Mouse (Mus musculus) heart, embryonic 12.5 days (tissue): ENCODE data around the gene Tomm34. TPM values are rescaled to one million over a fixed set of nuclear protein-coding genes. Genes with fewer than 3 reads are reported as not detected.

Experiments
- ATAC-seq: fragments of 200-750 bp; cut with Nextera tagmentation; 2 replicates; pipeline ENCODE4 v1.8.0; 2017; ENCODE audit warnings: moderate TSS enrichment, moderate library complexity; ENCODE audit not compliant: insufficient number of reproducible peaks, low FRiP score
- H3K27ac ChIP-seq: fragments of 300-500 bp; sonication (generic); 2 replicates; pipeline ENCODE4 v1.5.1; 2016; ENCODE audit warnings: mild to moderate bottlenecking, moderate library complexity; ENCODE audit not compliant: poor library complexity, severe bottlenecking
- H3K27me3 ChIP-seq: fragments of 300-500 bp; sonication (generic); replicated peaks from 2 replicates; pipeline ENCODE4 v1.6.1; 2016; ENCODE audit warnings: mild to moderate bottlenecking, moderate library complexity
- H3K36me3 ChIP-seq: fragments of 300-500 bp; sonication (generic); 2 replicates; pipeline ENCODE4 v1.6.1; 2016; ENCODE audit warnings: mild to moderate bottlenecking, moderate library complexity
- H3K4me1 ChIP-seq: fragments of 300-500 bp; sonication (generic); replicated peaks from 2 replicates; pipeline ENCODE4 v1.6.1; 2016; ENCODE audit warnings: mild to moderate bottlenecking
- H3K4me2 ChIP-seq: fragments of 300-500 bp; sonication (generic); 2 replicates; pipeline ENCODE4 v1.6.1; 2016; ENCODE audit warnings: mild to moderate bottlenecking, moderate library complexity
- H3K4me3 ChIP-seq: fragments of 300-500 bp; sonication (generic); 2 replicates; pipeline ENCODE4 v1.5.1; 2016; ENCODE audit warnings: mild to moderate bottlenecking
- H3K9ac ChIP-seq: fragments of 300-500 bp; sonication (generic); 2 replicates; pipeline ENCODE4 v1.6.1; 2016; ENCODE audit warnings: mild to moderate bottlenecking, moderate library complexity
- H3K9me3 ChIP-seq: fragments of 300-500 bp; sonication (generic); replicated peaks from 2 replicates; pipeline ENCODE4 v1.6.1; 2016; ENCODE audit warnings: mild to moderate bottlenecking, moderate library complexity
- WGBS: fragments of 180-500 bp; shearing (Covaris S2); methylation state at CpG from one replicate; pipeline ENCODE4 v1.1.7; 2016; 5-methylcytosine and 5-hydroxymethylcytosine counted together
- polyA plus RNA-seq: library from polyadenylated mRNA; unstranded; fragments of >200 nt; fragmentation: Nextera tagmentation; extraction: Ambion mirVana; gene quantifications from 2 replicates; pipeline ENCODE4 v1.2.1, GENCODE M21; 2016

Gene Tomm34
- polyA plus RNA-seq, 1 experiment from 2014 or later, result 56.6 TPM

DNA sequence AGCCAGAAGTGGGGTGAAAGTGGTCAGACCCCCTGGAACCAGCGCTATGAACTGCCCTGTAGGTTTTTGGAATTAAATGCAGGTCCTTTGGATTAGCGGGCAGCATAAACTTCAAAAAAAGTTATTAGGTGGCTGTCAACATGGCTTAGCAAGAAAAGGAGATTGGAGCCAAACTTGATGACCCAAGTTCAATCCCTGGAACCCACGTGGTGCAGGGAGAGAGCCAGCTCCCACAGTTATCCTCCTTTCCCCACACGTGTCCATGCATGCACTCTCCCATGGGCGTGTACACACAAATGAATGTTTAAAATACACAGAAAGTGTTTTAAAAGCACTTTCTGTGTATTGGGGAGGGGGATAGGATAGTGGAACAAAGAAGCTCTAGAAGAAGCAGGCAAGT is 60.5 kb downstream of the Tomm34 start:
- H3K36me3 ChIP-seq, result peaks cover 38% of the 10 kb centered on the region
- H3K4me2 ChIP-seq, result no peak overlapping the region
- 85% methylated on average over 5 of the region's 5 CpGs for WGBS
- no peak overlapping the region for H3K27ac ChIP-seq
- H3K9me3 ChIP-seq, result no peaks in the 10 kb centered on the region
- no peaks in the 10 kb centered on the region for H3K27me3 ChIP-seq
- peaks cover 33% of the 10 kb centered on the region for H3K4me1 ChIP-seq
- H3K4me3 ChIP-seq, result no peak overlapping the region
- no peak overlapping the region for H3K9ac ChIP-seq
- no peak for ATAC-seq

DNA sequence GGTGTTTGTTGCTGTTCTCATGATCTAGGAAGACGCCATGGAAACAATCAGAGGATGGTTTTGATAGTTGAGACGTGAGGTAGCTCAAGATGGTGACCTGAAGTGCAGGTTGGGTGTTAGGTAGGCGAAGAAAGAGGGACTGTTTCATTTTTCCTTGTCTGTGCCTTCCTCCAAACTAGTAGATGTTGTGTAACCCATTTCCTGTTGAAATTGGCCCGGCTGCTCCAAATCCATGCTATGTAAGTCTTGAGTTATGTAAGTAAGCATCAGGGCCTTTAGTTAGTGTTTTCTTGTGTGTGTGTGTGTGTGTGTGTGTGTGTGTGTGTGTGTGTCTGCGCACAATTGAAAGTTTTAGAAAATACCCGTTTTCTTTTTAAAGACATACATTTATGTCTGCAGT is 61.7 kb downstream of the Tomm34 start:
- WGBS, result 87% methylated on average over 6 of the region's 6 CpGs
- Histone ChIP-seq H3K27ac (no peak overlapping the region), H3K4me2 (no peak overlapping the region), H3K9ac (no peak overlapping the region), H3K4me1 (peaks cover 45% of the 10 kb centered on the region), H3K36me3 (peaks cover 26% of the 10 kb centered on the region), H3K27me3 (no peaks in the 10 kb centered on the region), H3K4me3 (no peak overlapping the region), H3K9me3 (no peaks in the 10 kb centered on the region)
- no peak for ATAC-seq

DNA sequence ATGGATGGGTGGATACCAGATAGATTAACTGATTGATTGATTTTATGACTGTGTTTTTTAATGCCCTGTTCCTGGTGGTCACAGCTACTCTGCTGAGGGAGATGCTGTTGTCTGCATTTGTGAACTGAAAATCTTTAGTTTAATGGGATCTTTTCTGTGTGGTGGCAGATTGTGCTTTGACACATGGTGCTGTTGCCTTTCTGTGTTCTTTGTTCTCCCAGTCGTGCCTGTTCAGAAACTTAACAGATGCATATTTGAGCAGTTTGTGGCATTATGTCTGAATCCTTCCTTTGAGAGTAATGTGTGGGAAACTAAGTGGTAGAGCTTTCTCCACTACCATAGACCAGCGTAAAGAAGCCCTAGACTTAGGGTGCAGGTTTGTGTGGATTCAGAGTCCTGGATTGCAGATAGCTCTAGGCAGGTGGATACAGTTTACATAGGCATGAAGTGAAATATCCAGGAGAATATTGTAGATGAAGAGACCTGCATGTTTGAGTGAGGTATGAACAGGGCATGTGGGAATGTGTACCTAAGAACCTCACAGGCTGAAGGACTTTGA is 62.9 kb downstream of the Tomm34 start:
- H3K9me3 ChIP-seq, result no peaks in the 10 kb centered on the region

DNA sequence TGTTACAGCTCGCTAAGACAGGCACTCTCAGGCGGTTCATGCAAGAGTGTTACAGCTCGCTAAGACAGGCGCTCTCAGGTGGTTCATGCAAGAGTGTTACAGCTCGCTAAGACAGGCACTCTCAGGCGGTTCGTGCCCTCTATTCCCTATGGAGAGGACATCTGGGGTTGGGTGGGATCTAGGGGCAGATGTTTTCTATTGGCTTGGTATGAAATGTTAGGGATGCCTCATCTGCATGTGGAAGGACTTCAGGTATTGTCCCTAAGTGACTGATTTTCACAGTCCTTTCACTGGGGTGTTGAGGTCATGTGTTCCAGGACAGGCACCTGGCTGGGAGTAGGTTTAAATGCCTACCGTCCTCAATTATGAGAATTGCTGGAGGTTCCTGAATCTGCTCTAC is 63.4 kb downstream of the Tomm34 start:
- peaks cover 57% of the 10 kb centered on the region for H3K4me1 ChIP-seq
- H3K9ac ChIP-seq, result no peak overlapping the region
- no peak overlapping the region for H3K4me3 ChIP-seq
- no peak for ATAC-seq
- no peaks in the 10 kb centered on the region for H3K27me3 ChIP-seq
- WGBS, result 77% methylated on average over 8 of the region's 8 CpGs
- no peak overlapping the region for H3K4me2 ChIP-seq
- H3K27ac ChIP-seq, result no peak overlapping the region
- H3K36me3 ChIP-seq, result peaks cover 12% of the 10 kb centered on the region
- H3K9me3 ChIP-seq, result no peaks in the 10 kb centered on the region

More for the DNA sequence above, 62.9 kb downstream of the Tomm34 start:
- 84% methylated on average over 2 of the region's 2 CpGs for WGBS
- Histone ChIP-seq H3K4me2 (no peak overlapping the region), H3K36me3 (peaks cover 17% of the 10 kb centered on the region), H3K4me1 (peaks cover 52% of the 10 kb centered on the region), H3K4me3 (no peak overlapping the region), H3K27me3 (no peaks in the 10 kb centered on the region), H3K27ac (no peak overlapping the region), H3K9ac (no peak overlapping the region)
- ATAC-seq, result no peak

DNA sequence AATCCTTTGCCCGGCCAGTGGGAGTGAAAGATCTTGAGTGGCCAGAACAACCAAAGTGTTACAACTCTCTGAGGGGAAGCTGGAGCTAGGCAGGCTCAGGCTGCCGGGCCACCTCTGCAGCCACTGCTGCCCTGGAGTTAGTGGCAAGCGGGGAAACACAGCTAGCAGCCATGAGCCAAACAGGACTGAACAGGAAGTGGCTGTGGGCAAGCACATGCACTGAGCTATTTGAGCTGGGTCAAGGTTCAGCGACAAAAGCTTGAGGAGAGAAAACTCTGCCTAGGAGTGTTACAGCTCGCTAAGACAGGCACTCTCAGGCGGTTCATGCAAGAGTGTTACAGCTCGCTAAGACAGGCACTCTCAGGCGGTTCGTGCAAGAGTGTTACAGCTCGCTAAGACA is 64.0 kb downstream of the Tomm34 start:
- H3K9ac ChIP-seq, result no peak overlapping the region
- no peak overlapping the region for H3K4me3 ChIP-seq
- 55% methylated on average over 10 of the region's 10 CpGs for WGBS
- H3K4me2 ChIP-seq, result peak overlapping the region; percentile 33; the same call in 1 of the 2 replicates
- H3K9me3 ChIP-seq, result no peaks in the 10 kb centered on the region
- peaks cover 58% of the 10 kb centered on the region for H3K4me1 ChIP-seq
- 0 out of 2 replicates have a peak, but pooled peaks have one; percentile 45 for ATAC-seq
- peaks cover 6% of the 10 kb centered on the region for H3K36me3 ChIP-seq
- H3K27ac ChIP-seq, result no peak overlapping the region
- H3K27me3 ChIP-seq, result no peaks in the 10 kb centered on the region

DNA sequence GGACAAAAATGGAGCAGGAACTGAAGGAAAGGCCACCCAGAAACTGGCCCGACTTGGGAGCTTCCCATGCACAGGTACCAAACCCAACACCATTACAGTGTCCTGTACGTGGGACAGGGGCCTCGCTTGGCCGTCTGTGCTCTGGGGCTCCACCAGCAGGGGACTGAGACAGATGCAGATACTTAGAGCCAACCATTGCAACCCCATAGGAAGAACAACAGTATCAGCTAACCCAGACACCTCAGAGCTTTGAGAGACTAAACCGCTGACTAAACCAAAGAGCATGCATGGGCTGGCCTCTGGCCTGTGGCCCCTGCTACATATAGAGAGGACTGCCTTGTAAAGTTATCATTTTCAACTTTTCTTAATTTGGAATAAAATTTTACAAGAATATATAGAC is 66.5 kb downstream of the Tomm34 start:
- no peak overlapping the region for H3K4me2 ChIP-seq
- no peak overlapping the region for H3K9ac ChIP-seq
- H3K4me3 ChIP-seq, result no peak overlapping the region
- H3K9me3 ChIP-seq, result no peaks in the 10 kb centered on the region
- ATAC-seq, result no peak
- H3K27ac ChIP-seq, result no peak overlapping the region
- no peaks in the 10 kb centered on the region for H3K36me3 ChIP-seq
- WGBS, result 69% methylated on average over 5 of the region's 5 CpGs
- H3K4me1 ChIP-seq, result peaks cover 66% of the 10 kb centered on the region
- H3K27me3 ChIP-seq, result no peaks in the 10 kb centered on the region

Other genes with a start within 250 kb of the Tomm34 start
- gene Kcnk15, start 217.5 kb downstream of the Tomm34 start, polyA plus RNA-seq, result not detected in 2 replicates
- gene Rims4, start 152.5 kb downstream of the Tomm34 start, polyA plus RNA-seq, result 0.65 and 0.77 TPM in 2 replicates
- 270 and 271 TPM in 2 replicates for gene Ywhab, start 76.2 kb downstream of the Tomm34 start, polyA plus RNA-seq
- gene Pabpc1l, start 45.7 kb downstream of the Tomm34 start, polyA plus RNA-seq, result 0.96 and 1.0 TPM in 2 replicates
- 22.1 and 23.4 TPM in 2 replicates for gene Stk4, start 847 bp downstream of the Tomm34 start, polyA plus RNA-seq
- gene Kcns1, start 99.9 kb upstream of the Tomm34 start, polyA plus RNA-seq, result 0.15 and 0.18 TPM in 2 replicates
- not detected in 2 replicates for gene Wfdc5, start 111.6 kb upstream of the Tomm34 start, polyA plus RNA-seq
- not detected in 2 replicates for gene Wfdc12, start 119.4 kb upstream of the Tomm34 start, polyA plus RNA-seq
- gene Wfdc15a, start 129.0 kb upstream of the Tomm34 start, polyA plus RNA-seq, result not detected in 2 replicates
- gene Wfdc15b, start 150.5 kb upstream of the Tomm34 start, polyA plus RNA-seq, result not detected in 2 replicates
- not detected in 2 replicates for gene Svs2, start 167.3 kb upstream of the Tomm34 start, polyA plus RNA-seq
- gene Svs3b, start 185.5 kb upstream of the Tomm34 start, polyA plus RNA-seq, result not detected in 2 replicates
- gene Svs4, start 207.3 kb upstream of the Tomm34 start, polyA plus RNA-seq, result not detected in 2 replicates
- gene Svs3a, start 218.1 kb upstream of the Tomm34 start, polyA plus RNA-seq, result not detected in 2 replicates
- gene Svs6, start 245.6 kb upstream of the Tomm34 start, polyA plus RNA-seq, result not detected in 2 replicates